Mouse (Mus musculus): ENCODE data around the gene Med16. TPM values are rescaled to one million over a fixed set of nuclear protein-coding genes. Genes with fewer than 3 reads are reported as not detected.

Med16 gene
- total and polyA plus RNA-seq, 3 experiments, result 10.2 to 22.8 (median 12.1) TPM

GRCm38 (mm10) chr10:79853860-79854795 is 54.6 kb downstream of the Med16 start, which contains the start of gene Ptbp1:
TSS of gene Ptbp1 (plus strand) at chr10:79854427.
- H3K27ac ChIP-seq (ENCODE audit: insufficient read depth, low read depth), result peak within 1 kb of the TSS; percentile 98
- H3K9me3 ChIP-seq (replicated peaks; ENCODE audit: low read length), result no peaks in the 10 kb centered on the region
- peaks cover 46% of the 10 kb centered on the region for H3K79me2 ChIP-seq (replicated peaks; ENCODE audit: control insufficient read depth, extremely low read depth, insufficient read depth, poor library complexity, severe bottlenecking)
- DNase-seq (ENCODE audit: extremely low read depth), result peak; percentile 100
- dilution Hi-C loops (cut with MboI; ENCODE audit: extremely low pct_ligation_motif_present, extremely low pct_unique_long_range_greater_than_20kb, low sequenced_read_pairs), result no loop called here
- peak; percentile 89 for TF ChIP-seq USF1 (IDR thresholded peaks at IDR 0.05; ENCODE audit: low read depth, low read length)
- no peak for TF ChIP-seq ZNF384 (IDR thresholded peaks at IDR 0.05; ENCODE audit: low read depth, low read length)
- TF ChIP-seq POLR2A (IDR thresholded peaks at IDR 0.05; ENCODE audit: low read depth, low read length), result peak; percentile 95
- TF ChIP-seq MYC (IDR thresholded peaks at IDR 0.05; ENCODE audit: low read depth, low read length), result peak; percentile 100
- TF ChIP-seq GABPA (IDR thresholded peaks at IDR 0.05; ENCODE audit: insufficient replicate concordance, low read depth, low read length), result no peak
- no peak; the same call in 1 of the 2 replicates for TF ChIP-seq IRF4 (IDR thresholded peaks at IDR 0.05; ENCODE audit: low read depth, low read length)
- peak; percentile 100 for TF ChIP-seq MAX (IDR thresholded peaks at IDR 0.05; ENCODE audit: low read length)
- peak; percentile 84 for TF ChIP-seq BHLHE40 (IDR thresholded peaks at IDR 0.05; ENCODE audit: low read depth, low read length)
- peak; percentile 99 for TF ChIP-seq CHD2 (IDR thresholded peaks at IDR 0.05; ENCODE audit: low read length)
- peak; percentile 96 for TF ChIP-seq ZMIZ1 (IDR thresholded peaks at IDR 0.05; ENCODE audit: low read depth, low read length)
- peak; percentile 90 for TF ChIP-seq MXI1 (IDR thresholded peaks at IDR 0.05; ENCODE audit: low read depth, low read length)
- TF ChIP-seq POLR2AphosphoS2 (IDR thresholded peaks at IDR 0.05; ENCODE audit: low read depth, low read length), result peak; percentile 91
- peak; percentile 97 for TF ChIP-seq NELFE (IDR thresholded peaks at IDR 0.05; ENCODE audit: low read depth, low read length)
- no peak for TF ChIP-seq JUND (conservative IDR thresholded peaks at IDR 0.05; ENCODE audit: low read depth, low read length)
- TF ChIP-seq UBTF (IDR thresholded peaks at IDR 0.05; ENCODE audit: low read depth, low read length), result no peak
- 0 out of 2 replicates have a peak, but pooled peaks have one; percentile 70 for TF ChIP-seq MAZ (IDR thresholded peaks at IDR 0.05; ENCODE audit: low read depth, low read length)
- TF ChIP-seq JUN (IDR thresholded peaks at IDR 0.05; ENCODE audit: insufficient read depth, low read depth, low read length), result no peak
- TF ChIP-seq RAD21 (IDR thresholded peaks at IDR 0.05; ENCODE audit: low read depth, low read length), result no peak
- TF ChIP-seq CTCF (conservative IDR thresholded peaks at IDR 0.05 in 1 of 2, IDR thresholded peaks at IDR 0.05 in 1 of 2; ENCODE audit: low read depth in 2 of 2, low read length in 2 of 2), result no peak
- TF ChIP-seq SIN3A (IDR thresholded peaks at IDR 0.05; ENCODE audit: low read length), result peak; percentile 17
- peak; percentile 57; the same call in 1 of the 2 replicates for TF ChIP-seq E2F4 (IDR thresholded peaks at IDR 0.05; ENCODE audit: insufficient replicate concordance, low read depth, low read length)
- TF ChIP-seq MEF2A (IDR thresholded peaks at IDR 0.05; ENCODE audit: borderline replicate concordance, low read depth, low read length), result no peak; the same call in 1 of the 2 replicates
- no peak for TF ChIP-seq CHD1 (IDR thresholded peaks at IDR 0.05; ENCODE audit: low read depth, low read length)
- TF ChIP-seq ZC3H11A (IDR thresholded peaks at IDR 0.05; ENCODE audit: low read depth, low read length), result no peak
- TF ChIP-seq NRF1 (IDR thresholded peaks at IDR 0.05; ENCODE audit: low read depth, low read length), result peak; percentile 79
- TF ChIP-seq ETS1 (conservative IDR thresholded peaks at IDR 0.05; ENCODE audit: low read depth, low read length), result no peak; the same call in 1 of the 2 replicates
- TF ChIP-seq ELF1 (IDR thresholded peaks at IDR 0.05; ENCODE audit: low read depth, low read length), result peak; percentile 93
- TF ChIP-seq KAT2A (IDR thresholded peaks at IDR 0.05; ENCODE audit: insufficient replicate concordance, low read length), result peak; percentile 75; the same call in 1 of the 2 replicates
- TF ChIP-seq ZKSCAN1 (IDR thresholded peaks at IDR 0.05; ENCODE audit: borderline replicate concordance, low read depth, low read length), result no peak
- TF ChIP-seq USF2 (conservative IDR thresholded peaks at IDR 0.05; ENCODE audit: low read depth, low read length), result peak; percentile 91
- TF ChIP-seq TBP (conservative IDR thresholded peaks at IDR 0.05; ENCODE audit: low read depth, low read length), result peak; percentile 92
- TF ChIP-seq SMC3 (IDR thresholded peaks at IDR 0.05; ENCODE audit: low read depth, low read length), result no peak
- TF ChIP-seq EP300 (IDR thresholded peaks at IDR 0.05; ENCODE audit: low read length), result no peak
- TF ChIP-seq TCF12 (IDR thresholded peaks at IDR 0.05; ENCODE audit: low read depth, low read length), result peak; percentile 64
- TF ChIP-seq HCFC1 (IDR thresholded peaks at IDR 0.05; ENCODE audit: low read depth, low read length), result peak; percentile 82
- TF ChIP-seq RCOR1 (conservative IDR thresholded peaks at IDR 0.05; ENCODE audit: low read depth, low read length), result 0 out of 2 replicates have a peak, but pooled peaks have one; percentile 9
- peaks cover 29 to 37% of the 10 kb centered on the region in 2 experiments for H3K36me3 ChIP-seq (replicated peaks in 1 of 2; ENCODE audit: control insufficient read depth in 1 of 2, insufficient read depth in 1 of 2, low read length in 1 of 2)
- H3K4me2 ChIP-seq (ENCODE audit: insufficient read depth, low read depth, poor library complexity, severe bottlenecking), result peak within 1 kb of the TSS; percentile 84
- H3K9ac ChIP-seq (ENCODE audit: insufficient read depth, low read depth), result peak within 1 kb of the TSS; percentile 99
- in situ Hi-C loops (cut with MboI; ENCODE audit: low pct_ligation_motif_present, low pct_unique_long_range_greater_than_20kb, low sequenced_read_pairs), result no loop called here
- no peaks in the 10 kb centered on the region for H3K27me3 ChIP-seq (replicated peaks)
- peaks cover 19 to 61% of the 10 kb centered on the region in 2 experiments for H3K4me1 ChIP-seq (ENCODE audit: control insufficient read depth in 1 of 2, insufficient read depth in 2 of 2)
- peak within 1 kb of the TSS; percentile 90 to 100 (median 100) for H3K4me3 ChIP-seq (replicated peaks in 1 of 3; ENCODE audit: low read depth in 2 of 3, low read length in 2 of 3, poor library complexity in 1 of 3)
